Mouse (Mus musculus) E14TG2a.4 (cell line): ENCODE measurements at regions not wholly inside any gene's neighbourhood (a gene's known extent, or its start where the extent isn't known, plus 50 kb on each side); places are given as distances from the start of the nearest gene placed in this dataset.

Experiments used
- CTCF ChIP-seq: conservative IDR thresholded peaks from 2 replicates; pipeline ENCODE4 v1.5.1; 2014; ENCODE audit warnings: low read length
- NANOG ChIP-seq: IDR thresholded peaks from 2 replicates; pipeline ENCODE4 v1.6.1; 2014; ENCODE audit warnings: borderline replicate concordance, low read length, mixed read lengths
- POU5F1 ChIP-seq: IDR thresholded peaks from 2 replicates; pipeline ENCODE4 v1.6.1; 2014; ENCODE audit warnings: low read length, borderline replicate concordance

DNA sequence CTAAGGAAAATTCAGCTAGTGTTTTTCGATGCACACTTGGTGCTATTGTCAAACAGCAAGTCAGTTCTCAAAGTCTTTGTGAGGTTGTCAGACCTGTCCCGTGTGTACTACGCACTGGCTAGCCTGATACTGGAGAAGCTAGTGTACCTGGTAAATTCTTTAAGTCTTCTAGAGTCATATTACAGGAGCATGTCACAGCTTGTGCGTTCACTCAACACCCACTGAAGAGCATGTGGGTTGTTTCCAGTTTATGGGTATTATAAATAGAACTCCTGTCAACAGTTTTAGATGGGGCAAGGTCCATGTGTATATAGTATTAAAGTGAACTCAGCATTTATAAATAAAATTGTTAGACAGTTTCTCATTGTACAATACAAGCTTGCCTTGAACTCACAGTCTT lies 50.9 kb upstream of the Cd2ap start:
- TF ChIP-seq CTCF: no peak
- TF ChIP-seq NANOG: no peak
- no peak for TF ChIP-seq POU5F1
